Comparison of ENCODE assay signal across 20 mouse cellular contexts in the genomic region with DNA sequence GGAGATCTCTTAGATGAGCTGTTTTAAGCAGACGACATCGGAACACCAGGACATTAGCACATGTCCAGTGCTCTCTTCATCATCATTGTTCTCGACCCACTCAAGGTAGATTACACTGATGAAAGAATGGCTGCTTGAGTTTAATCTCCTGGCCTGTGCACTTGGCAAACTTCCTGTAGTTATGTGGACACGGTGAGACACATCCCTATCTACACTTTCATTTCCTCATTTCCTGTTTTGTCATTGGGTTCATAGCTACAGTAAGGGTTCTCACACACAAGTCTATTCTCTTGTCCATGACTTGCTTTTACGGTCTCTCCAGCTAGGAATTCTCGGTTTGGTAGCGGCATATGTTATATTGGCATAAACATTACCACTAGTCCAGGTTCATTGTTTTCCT.
"Had no signal": no experiment of that assay in that cellular context is flagged by ENCODE, and none has a peak within 500 bp of the region (broad histone marks: within the 10 kb centered on the region; RNA-seq: fewer than 3 reads in every experiment).

No protein-coding gene starts in this region.

- ATAC-seq: midbrain, embryonic 15.5 days had no signal

- H3K4me2 ChIP-seq: kidney, embryonic 15.5 days; limb, embryonic 12.5 days; limb, embryonic 15.5 days; midbrain, embryonic 11.5 days; midbrain, embryonic 15.5 days; neural tube, embryonic 13.5 days; stomach, embryonic 15.5 days had no signal

- H3K9me3 ChIP-seq: kidney, embryonic 15.5 days; limb, embryonic 12.5 days; limb, embryonic 15.5 days; midbrain, embryonic 15.5 days; neural tube, embryonic 13.5 days; stomach, embryonic 15.5 days had no signal

- H3K4me1 ChIP-seq: kidney, embryonic 15.5 days; limb, embryonic 12.5 days; limb, embryonic 15.5 days; stomach, embryonic 15.5 days had no signal

- DNase-seq: kidney, adult 11 months; kidney, adult 8-10 months; kidney, postnatal 10 days; kidney, postnatal 36 days; left cerebral cortex, postnatal 4 days; lung, adult 18-20 months; retina, postnatal 1 day; right cerebral cortex, postnatal 25 days; spleen, adult 18-20 months; thymus, postnatal 25 days had no signal

- H3K36me3 ChIP-seq: kidney, embryonic 15.5 days; limb, embryonic 12.5 days; limb, embryonic 15.5 days; midbrain, embryonic 15.5 days; neural tube, embryonic 13.5 days; stomach, embryonic 15.5 days had no signal

- H3K27me3 ChIP-seq: kidney, embryonic 15.5 days; limb, embryonic 12.5 days; limb, embryonic 15.5 days; neural tube, embryonic 13.5 days; stomach, embryonic 15.5 days had no signal

- H3K4me3 ChIP-seq: kidney, embryonic 15.5 days; limb, embryonic 12.5 days; limb, embryonic 15.5 days; midbrain, embryonic 15.5 days; myocyte; neural tube, embryonic 13.5 days; stomach, embryonic 15.5 days had no signal

- H3K9ac ChIP-seq: kidney, embryonic 15.5 days; limb, embryonic 12.5 days; limb, embryonic 15.5 days; liver, embryonic 14.5 days; midbrain, embryonic 15.5 days; neural tube, embryonic 13.5 days; stomach, embryonic 15.5 days had no signal

- H3K27ac ChIP-seq: kidney, embryonic 15.5 days; limb, embryonic 12.5 days; limb, embryonic 15.5 days; liver, embryonic 14.5 days; macrophage; midbrain, embryonic 15.5 days; neural tube, embryonic 13.5 days; stomach, embryonic 15.5 days had no signal
